Mouse (Mus musculus): ENCODE measurements around the gene Gm3512. TPM values are rescaled to one million over a fixed set of nuclear protein-coding genes. Genes with fewer than 3 reads are reported as not detected.
"Not testable (repeated sequence)": the region's sequence is repeated elsewhere in the genome, so short reads cannot be mapped to it uniquely, and the experiment has no call there.

Gm3512 gene
- total RNA-seq (2017): not detected in 3 replicates

DNA sequence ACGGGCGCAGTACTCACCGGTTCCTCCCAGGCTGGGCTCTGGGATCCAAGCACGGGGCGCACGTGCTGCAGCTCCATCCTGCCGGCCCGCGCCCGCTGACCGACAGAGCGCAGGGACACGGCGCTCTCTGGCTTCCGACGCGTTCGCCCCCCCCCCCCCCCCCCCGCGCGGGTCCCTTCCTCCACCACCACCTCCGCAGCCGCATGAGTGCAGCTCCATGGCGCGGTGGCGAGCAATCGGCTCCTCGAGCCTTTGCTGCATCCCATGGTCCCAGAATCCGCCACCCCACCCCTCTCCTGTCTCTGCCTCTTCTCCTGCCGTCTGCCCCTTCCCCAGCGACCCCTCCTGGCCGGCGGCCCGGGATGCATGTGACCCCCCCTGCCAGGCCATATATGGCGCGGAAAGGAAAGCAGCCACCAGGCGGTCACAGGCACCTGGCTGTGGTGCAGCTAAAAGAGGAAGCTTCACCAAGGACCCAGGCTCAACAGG lies at the start of gene Gm3512:
Gene Gm3512 (minus strand): TSS at position 51 of the 489 bp plus-strand sequence.
- ATAC-seq (replicated peaks; ENCODE audit: insufficient number of reproducible peaks, low FRiP score, low TSS enrichment, poor library complexity, severe bottlenecking): not testable (repeated sequence)

DNA sequence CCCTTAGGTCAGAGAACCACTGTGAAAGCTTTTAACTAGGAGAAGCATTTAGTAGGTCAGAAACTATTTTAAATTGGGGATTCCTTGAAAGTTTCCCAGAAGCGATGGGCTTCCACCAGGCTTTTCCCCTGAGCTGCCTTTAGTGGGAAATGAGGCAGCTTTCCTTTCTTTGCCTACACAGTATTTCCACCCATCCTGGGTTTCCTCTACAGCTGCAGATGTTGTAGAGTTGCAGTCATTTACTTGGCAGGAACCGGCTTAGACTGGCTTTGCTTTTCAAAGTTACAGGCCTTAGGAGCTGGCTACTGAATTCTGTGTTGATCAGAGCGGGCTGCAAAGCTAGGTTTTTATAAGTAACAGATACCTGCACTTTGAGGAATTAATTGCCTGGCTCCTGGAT lies 25.7 kb upstream of the Gm3512 start:
- ATAC-seq (replicated peaks; ENCODE audit: insufficient number of reproducible peaks, low FRiP score, low TSS enrichment, poor library complexity, severe bottlenecking): not testable (repeated sequence)

- ATAC-seq (replicated peaks; ENCODE audit: insufficient number of reproducible peaks, low FRiP score, low TSS enrichment, poor library complexity, severe bottlenecking): not testable (repeated sequence)
These were observed 20.1 kb upstream of the Gm3512 start, which contains the start of gene Gm16434 for GRCm38 (mm10) chr14:7194440-7194839. Gm16434 (minus strand) TSS chr14:7194540.

GRCm38 (mm10) chr14:7125312-7125711 lies 49.0 kb downstream of the Gm3512 start, which contains the start of gene Gm6676:
Gm6676 (minus strand) TSS chr14:7125412.
- not testable (repeated sequence) for ATAC-seq (replicated peaks; ENCODE audit: insufficient number of reproducible peaks, low FRiP score, low TSS enrichment, poor library complexity, severe bottlenecking)

GRCm38 (mm10) chr14:7105124-7105802 lies 69.1 kb downstream of the Gm3512 start:
- not testable (repeated sequence) for ATAC-seq (replicated peaks; ENCODE audit: insufficient number of reproducible peaks, low FRiP score, low TSS enrichment, poor library complexity, severe bottlenecking)

Other genes with a start within 250 kb of the Gm3512 start
- gene Gm6356, start 200.7 kb downstream of the Gm3512 start, total RNA-seq (2017): not detected in 3 replicates
- gene Gm10406, start 147.1 kb downstream of the Gm3512 start, total RNA-seq (2017): not detected in 3 replicates
- not detected in 3 replicates for gene Gm3685, start 129.6 kb downstream of the Gm3512 start, total RNA-seq (2017)
- gene Gm3696, start 73.9 kb downstream of the Gm3512 start, total RNA-seq (2017): 0.96 TPM in 1 of 3 replicates, not detected in the others
- gene Gm6676, start 49.1 kb downstream of the Gm3512 start, total RNA-seq (2017): not detected in 3 replicates
- not detected in 3 replicates for gene Gm16434, start 20.0 kb upstream of the Gm3512 start, total RNA-seq (2017)
- gene Gm3727, start 90.2 kb upstream of the Gm3512 start, total RNA-seq (2017): not detected in 3 replicates
- gene Gm3739, start 140.5 kb upstream of the Gm3512 start, total RNA-seq (2017): not detected in 3 replicates
- not detected in 3 replicates for gene Gm5797, start 157.9 kb upstream of the Gm3512 start, total RNA-seq (2017)
- gene Gm8374, start 190.6 kb upstream of the Gm3512 start, total RNA-seq (2017): not detected in 3 replicates